Mouse (Mus musculus): ENCODE measurements around the gene Trmu.

Trmu gene

DNA sequence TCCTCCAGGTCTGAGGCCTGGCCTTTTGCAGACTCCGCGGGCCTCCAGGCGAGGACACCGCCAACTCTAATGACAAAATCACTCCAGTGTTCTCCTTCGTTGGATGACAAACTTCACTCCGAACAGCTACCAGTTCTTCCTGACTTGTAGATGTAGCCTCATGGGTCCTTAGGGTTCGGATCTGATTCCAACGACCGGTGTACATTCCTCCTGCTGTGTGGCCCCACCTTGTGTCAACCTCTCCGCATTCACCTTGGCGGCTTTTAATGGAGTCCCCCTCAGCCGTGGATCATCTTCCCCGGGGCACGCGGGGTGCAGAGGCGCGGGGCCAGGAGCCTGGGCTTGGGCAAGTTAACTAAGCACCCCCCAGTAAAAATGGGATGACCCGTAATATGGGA lies 385 bp downstream of the Trmu start:
- ChIA-PET CTCF (interaction anchor here (0.6 to 3.7 kb wide), 44 partner anchors 9 to 1050 kb away, joined by 3 to 20 read pairs (median 4); partner anchors contain the start of genes Gtse1 (in 2 of the 4) and Ttc38 (in 1 of the 4)), POLR2A (interaction anchor here (0.5 to 6.4 kb wide), 44 partner anchors 9 to 276 kb away, joined by 3 to 59 read pairs (median 4); partner anchors contain the start of genes Gtse1 (in 3 of the 4), Cdpf1 (in 2 of the 4), Pkdrej (in 1 of the 4) and Ppara (in 1 of the 4))

DNA sequence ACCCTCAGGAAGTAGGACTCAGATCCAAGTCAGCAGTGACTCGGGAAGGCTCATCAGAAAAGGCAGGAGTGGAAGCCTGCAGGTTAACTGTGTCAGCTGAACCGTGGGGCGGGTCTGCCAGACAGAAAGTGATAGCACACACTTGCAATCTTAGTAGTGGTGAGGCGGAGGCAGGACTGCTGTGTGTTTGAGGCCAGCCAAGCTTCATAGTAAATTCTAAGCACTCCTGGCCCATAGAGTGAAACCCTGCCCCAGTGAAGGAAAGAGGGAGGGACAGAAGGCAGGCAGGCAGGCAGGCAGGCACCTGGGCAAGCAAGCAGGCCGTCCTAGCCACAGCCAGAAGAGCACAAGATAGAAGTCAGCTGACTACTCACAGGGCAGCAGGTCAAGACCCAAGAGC lies 6.5 kb downstream of the Trmu start:
- ChIA-PET POLR2A (no interaction called here), CTCF (interaction anchor here in 1 of 4 experiments (1.0 to 1.6 kb wide), 2 partner anchors 11 to 18 kb away, joined by 3 to 6 read pairs; no protein-coding TSS in a partner anchor)

DNA sequence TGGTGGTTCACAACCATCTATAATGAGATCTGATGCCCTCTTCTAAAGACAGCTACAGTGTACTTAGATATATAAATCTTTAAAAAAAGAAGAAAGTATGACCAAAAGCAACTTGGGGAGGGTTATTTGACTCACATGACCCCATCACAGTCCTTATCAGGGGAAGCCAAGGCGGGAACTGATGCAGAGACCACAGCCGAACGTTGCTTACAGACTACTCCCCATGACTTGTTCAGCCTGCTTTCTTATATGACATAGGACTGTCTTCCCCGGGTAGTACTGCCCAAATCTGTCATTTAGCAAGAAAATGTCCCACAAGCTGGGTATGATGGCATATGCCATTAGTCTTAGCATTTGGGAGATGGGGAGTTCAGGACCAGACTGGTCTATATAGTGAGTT lies 10.1 kb downstream of the Trmu start:
- CTCF ChIA-PET = no interaction called here
- POLR2A ChIA-PET = interaction anchor here in 1 of 4 experiments (0.6 kb wide), 1 partner anchor 20 kb away, joined by 4 read pairs; no protein-coding TSS in a partner anchor

DNA sequence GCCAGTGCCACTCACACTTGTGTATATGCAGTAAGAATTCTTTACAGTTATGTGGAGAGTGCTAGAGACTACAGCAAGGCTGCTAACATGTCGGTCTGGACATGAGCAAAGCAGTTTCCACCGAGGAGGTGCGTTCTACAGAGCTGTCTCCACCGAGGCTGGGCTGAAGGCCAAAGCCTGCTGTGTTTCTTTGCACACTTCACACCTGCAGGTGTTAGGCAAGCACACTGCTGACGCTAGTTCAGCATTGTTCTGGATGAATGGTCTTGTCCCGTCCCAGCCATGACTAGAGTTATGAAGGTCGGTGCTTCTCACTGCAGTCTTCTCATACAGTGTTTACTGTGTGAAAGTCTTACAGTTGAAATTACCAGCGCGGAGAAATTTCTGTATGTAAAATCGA lies 12.9 kb downstream of the Trmu start:
- POLR2A ChIA-PET = interaction anchor here in 1 of 4 experiments (1.5 kb wide), 1 partner anchor 17 kb away, joined by 3 read pairs; no protein-coding TSS in a partner anchor
- CTCF ChIA-PET = interaction anchor here in 1 of 4 experiments (1.1 to 1.6 kb wide), 2 partner anchors 141 to 151 kb away, joined by 3 to 4 read pairs; no protein-coding TSS in a partner anchor

DNA sequence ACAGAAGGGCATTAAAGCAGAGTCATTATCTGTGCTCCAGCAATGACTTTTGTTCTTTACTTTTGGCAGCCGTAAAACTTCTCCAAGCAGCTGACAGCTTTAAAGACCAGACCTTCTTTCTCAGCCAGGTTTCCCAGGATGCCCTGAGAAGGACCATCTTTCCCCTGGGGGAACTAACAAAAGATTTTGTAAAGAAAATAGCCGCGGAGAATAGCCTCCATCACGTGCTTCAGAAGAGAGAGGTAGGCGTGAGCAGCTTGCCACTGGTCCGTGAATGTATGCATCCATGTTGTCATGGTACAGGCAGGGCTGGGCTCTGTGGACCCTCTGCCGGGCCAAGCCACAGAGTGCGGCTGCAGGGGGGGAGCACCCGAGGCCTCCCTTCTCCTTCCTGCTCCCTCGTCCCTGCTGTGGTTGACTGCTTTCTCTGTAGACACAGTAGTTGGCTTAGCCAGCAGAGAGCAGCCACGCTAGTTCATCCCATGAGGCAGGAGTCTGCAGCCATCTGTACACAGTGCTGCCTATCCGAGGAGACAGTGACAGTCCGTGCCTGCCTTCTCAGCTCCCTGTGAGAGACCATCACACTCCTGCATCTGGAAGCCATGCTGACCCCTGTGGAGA lies 13.5 kb downstream of the Trmu start:
- POLR2A ChIA-PET = interaction anchor here in 3 of 4 experiments (0.6 to 1.5 kb wide), 6 partner anchors 11 to 450 kb away, joined by 3 to 4 read pairs (median 3); no protein-coding TSS in a partner anchor
- CTCF ChIA-PET = interaction anchor here in 2 of 4 experiments (0.6 to 2.8 kb wide), 5 partner anchors 12 to 247 kb away, joined by 3 to 13 read pairs (median 3); no protein-coding TSS in a partner anchor

DNA sequence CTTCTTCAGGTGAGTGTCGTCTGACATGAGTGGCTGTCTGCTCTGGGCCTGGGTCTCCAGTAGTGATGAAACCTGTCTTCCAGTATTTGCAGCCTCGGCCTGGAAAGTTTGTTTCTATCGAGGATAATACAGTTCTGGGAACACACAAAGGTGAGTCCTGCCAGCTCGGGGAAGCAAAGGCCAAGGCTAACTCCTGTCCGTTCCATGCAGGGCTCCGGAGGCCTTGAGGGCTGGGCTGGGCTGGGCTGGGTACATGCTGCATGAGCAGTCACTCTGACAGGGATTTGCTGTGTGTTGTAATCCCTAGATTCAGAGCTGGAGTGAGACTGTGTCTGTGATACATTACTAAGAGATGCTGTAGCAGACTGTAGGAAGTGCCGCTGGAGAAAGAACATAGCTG lies 14.8 kb downstream of the Trmu start:
- ChIA-PET CTCF (interaction anchor here (0.6 to 4.2 kb wide), 10 partner anchors 10 to 246 kb away, joined by 3 to 50 read pairs (median 5); partner anchors contain the start of gene Trmu (in 1 of the 4)), POLR2A (interaction anchor here in 2 of 4 experiments (0.8 to 1.6 kb wide), 5 partner anchors 9 to 246 kb away, joined by 3 read pairs; no protein-coding TSS in a partner anchor)

DNA sequence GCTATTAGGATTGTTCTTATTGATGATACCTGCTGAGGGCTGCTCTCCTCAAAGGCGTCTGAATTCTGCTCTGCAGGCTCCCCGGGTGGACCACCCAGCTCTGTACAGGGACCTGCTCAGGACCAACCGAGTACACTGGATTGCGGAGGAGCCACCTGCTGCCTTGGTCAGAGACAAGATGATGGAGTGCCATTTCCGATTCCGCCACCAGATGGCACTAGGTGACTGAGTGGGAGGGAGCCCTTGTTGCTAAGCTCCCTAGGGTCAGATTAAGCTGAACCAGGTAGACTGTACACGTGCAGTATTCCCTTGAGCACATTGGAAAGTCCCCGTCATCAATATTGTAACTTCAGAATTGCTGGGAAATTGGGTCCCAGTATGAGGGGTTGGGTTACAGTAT lies 17.2 kb downstream of the Trmu start:
- CTCF ChIA-PET = interaction anchor here (0.5 to 4.2 kb wide), 74 partner anchors 8 to 965 kb away, joined by 3 to 50 read pairs (median 4); partner anchors contain the start of genes Celsr1 (in 2 of the 4), Trmu (in 2 of the 4), Cdpf1 (in 1 of the 4) and Gramd4 (in 1 of the 4)
- POLR2A ChIA-PET = interaction anchor here in 3 of 4 experiments (0.5 to 2.3 kb wide), 7 partner anchors 8 to 146 kb away, joined by 3 to 10 read pairs (median 5); partner anchors contain the start of genes Trmu (in 2 of the 3) and Cdpf1 (in 1 of the 3)

DNA sequence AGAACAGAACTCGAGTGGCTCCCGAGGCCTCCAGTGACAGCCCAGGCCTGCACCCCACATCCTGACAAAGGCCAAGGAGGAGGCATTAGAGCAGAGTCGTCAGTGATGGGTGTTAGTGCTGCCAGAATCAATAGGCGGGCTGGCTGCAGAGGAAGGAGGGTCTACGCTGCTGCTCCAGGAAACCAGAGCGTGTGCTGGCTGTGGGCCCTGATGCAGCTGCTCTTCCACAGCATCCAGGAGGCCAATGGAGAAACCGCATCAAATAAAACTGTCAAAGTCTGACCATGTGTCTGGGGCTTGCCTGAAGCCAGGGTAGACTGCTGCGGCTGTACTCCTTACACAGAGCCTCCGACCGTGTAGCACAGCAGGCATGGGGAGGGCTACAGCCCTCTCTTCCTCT lies 18.0 kb downstream of the Trmu start:
- POLR2A ChIA-PET = interaction anchor here in 2 of 4 experiments (1.0 to 2.3 kb wide), 3 partner anchors 18 to 86 kb away, joined by 3 to 6 read pairs (median 6); partner anchors contain the start of genes Cdpf1 (in 1 of the 2) and Trmu (in 1 of the 2)
- CTCF ChIA-PET = interaction anchor here (0.6 to 4.2 kb wide), 24 partner anchors 7 to 243 kb away, joined by 3 to 50 read pairs (median 4); partner anchors contain the start of gene Gtse1 (in 1 of the 4)

DNA sequence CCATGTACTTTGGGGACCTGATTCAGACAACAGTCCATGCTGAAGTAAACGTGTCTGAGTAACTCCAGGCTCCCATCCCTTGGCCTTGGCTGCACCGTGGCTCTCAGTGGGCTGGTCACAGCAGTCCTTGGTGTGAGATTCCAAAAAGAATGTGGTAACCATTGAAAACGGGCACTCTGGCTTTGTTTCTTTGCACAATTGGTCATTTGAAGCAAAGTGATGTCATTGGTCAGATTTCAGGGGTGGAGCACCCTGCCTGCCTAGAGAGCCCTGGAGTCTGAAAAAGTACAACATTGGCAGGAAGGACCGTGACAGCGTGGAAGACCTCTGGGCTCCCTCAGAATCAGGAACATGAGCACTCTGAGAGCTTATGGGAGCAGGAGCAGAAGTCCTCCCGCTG lies 20.3 kb downstream of the Trmu start:
- ChIA-PET POLR2A (interaction anchor here in 2 of 4 experiments (0.6 to 1.3 kb wide), 5 partner anchors 14 to 283 kb away, joined by 3 to 5 read pairs (median 4); partner anchors contain the start of gene Trmu (in 2 of the 2)), CTCF (interaction anchor here in 3 of 4 experiments (1.0 to 1.6 kb wide), 5 partner anchors 14 to 242 kb away, joined by 3 to 6 read pairs (median 3); partner anchors contain the start of gene Trmu (in 1 of the 3))

DNA sequence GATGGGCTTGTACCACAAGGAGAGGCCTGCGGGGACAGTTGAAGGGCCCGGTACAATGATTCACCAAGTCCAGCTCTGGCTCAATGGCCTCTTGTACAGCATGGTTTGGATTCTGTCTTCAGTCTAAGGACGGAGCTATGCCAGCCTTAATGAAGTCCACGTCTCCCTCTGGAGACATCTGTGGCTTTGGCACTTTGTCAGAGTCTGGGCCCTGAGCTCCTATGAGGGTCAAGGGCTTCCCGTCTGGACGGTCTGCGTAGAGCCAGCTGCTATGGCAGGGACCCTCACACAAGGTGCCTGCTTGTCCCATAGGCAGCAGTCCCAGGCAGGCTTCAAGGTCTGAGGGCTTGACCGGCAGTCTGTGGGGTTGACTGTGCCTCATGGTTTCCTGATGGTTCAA lies 21.2 kb downstream of the Trmu start:
- POLR2A ChIA-PET = interaction anchor here in 3 of 4 experiments (0.6 to 1.7 kb wide), 8 partner anchors 21 to 253 kb away, joined by 3 to 4 read pairs (median 3); partner anchors contain the start of gene Trmu (in 2 of the 3)

DNA sequence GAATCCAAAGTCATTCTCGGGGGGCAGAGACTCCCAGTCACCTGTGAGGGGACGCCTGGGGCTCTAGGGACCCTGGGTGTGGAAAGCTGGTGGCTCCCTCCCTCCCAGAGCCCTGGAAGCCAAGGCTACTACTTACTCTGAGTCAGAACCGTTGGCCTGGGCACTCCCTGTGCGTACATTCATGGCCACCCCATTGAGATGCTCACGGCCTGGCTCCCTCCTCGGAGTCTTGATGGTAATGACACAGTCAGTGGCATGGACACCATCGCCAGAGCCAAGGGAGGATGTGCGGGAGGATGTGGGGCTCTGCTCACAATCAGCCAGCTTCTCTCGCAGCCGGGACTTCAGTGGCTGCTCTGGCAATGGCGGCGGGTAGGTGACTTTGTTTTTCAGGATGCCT lies 21.7 kb downstream of the Trmu start:
- POLR2A ChIA-PET = interaction anchor here in 3 of 4 experiments (0.6 to 1.7 kb wide), 8 partner anchors 22 to 252 kb away, joined by 3 to 7 read pairs (median 3); partner anchors contain the start of genes Ppara (in 1 of the 3) and Trmu (in 1 of the 3)
- CTCF ChIA-PET = interaction anchor here in 3 of 4 experiments (0.6 to 5.3 kb wide), 6 partner anchors 13 to 240 kb away, joined by 3 to 46 read pairs (median 4); partner anchors contain the start of gene Gtse1 (in 1 of the 3)

More for the DNA sequence above, 21.2 kb downstream of the Trmu start:
- CTCF ChIA-PET = interaction anchor here (0.6 to 5.3 kb wide), 9 partner anchors 14 to 241 kb away, joined by 3 to 46 read pairs (median 3); partner anchors contain the start of gene Trmu (in 1 of the 4)

DNA sequence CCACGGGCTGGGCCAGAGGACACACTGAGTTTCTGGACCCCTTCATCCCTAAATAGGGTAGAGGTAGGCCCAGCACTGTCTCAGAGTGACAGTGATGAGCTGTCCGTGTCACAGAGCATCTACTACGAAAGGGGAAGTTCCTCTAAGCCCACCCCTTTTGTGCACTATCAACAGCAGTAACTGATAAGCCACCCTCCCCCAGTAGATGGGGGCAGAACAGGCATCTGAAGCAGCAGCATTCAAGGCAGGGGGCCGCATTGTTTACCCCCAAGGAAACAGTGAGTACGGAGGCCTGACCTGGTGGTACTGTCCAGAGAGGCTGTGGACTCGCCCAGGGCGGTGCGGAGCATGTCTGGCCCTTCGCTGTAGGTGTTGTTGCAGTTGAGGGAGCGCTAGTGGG lies 23.4 kb downstream of the Trmu start:
- ChIA-PET CTCF (interaction anchor here in 3 of 4 experiments (0.6 to 5.3 kb wide), 14 partner anchors 11 to 238 kb away, joined by 3 to 46 read pairs (median 13); partner anchors contain the start of genes Celsr1 (in 1 of the 3) and Trmu (in 1 of the 3)), POLR2A (interaction anchor here in 3 of 4 experiments (0.8 to 2.9 kb wide), 7 partner anchors 11 to 132 kb away, joined by 3 to 10 read pairs (median 4); partner anchors contain the start of genes Cdpf1 (in 1 of the 3) and Celsr1 (in 1 of the 3))

DNA sequence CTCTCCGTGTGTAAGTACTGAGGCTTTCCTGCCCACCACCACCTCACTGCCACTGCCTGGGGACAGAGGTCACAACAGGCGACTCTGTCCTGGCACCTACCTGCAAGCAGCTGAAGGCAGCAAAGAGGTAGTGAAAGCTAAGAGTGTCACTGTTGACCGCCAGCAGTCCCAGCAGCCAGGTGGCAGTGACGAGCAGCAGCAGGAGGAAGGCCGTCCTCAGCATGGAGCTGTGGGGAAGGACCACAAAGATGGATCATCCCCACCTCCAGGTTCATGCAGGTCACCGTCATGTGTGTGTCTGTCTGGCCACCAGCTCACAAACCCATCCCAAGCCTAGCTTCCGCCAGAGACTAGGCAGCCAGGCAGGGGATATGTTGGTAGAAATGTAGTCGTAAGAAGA lies 24.7 kb downstream of the Trmu start:
- ChIA-PET CTCF (interaction anchor here (0.5 to 5.3 kb wide), 89 partner anchors 7 to 1655 kb away, joined by 3 to 46 read pairs (median 4); partner anchors contain the start of genes Celsr1 (in 3 of the 4), Trmu (in 3 of the 4), Gramd4 (in 2 of the 4) and Fbln1 (in 1 of the 4)), POLR2A (interaction anchor here (0.6 to 2.9 kb wide), 21 partner anchors 8 to 138 kb away, joined by 3 to 10 read pairs (median 3); partner anchors contain the start of genes Trmu (in 2 of the 4), Celsr1 (in 1 of the 4), Gtse1 (in 1 of the 4) and Ttc38 (in 1 of the 4))

DNA sequence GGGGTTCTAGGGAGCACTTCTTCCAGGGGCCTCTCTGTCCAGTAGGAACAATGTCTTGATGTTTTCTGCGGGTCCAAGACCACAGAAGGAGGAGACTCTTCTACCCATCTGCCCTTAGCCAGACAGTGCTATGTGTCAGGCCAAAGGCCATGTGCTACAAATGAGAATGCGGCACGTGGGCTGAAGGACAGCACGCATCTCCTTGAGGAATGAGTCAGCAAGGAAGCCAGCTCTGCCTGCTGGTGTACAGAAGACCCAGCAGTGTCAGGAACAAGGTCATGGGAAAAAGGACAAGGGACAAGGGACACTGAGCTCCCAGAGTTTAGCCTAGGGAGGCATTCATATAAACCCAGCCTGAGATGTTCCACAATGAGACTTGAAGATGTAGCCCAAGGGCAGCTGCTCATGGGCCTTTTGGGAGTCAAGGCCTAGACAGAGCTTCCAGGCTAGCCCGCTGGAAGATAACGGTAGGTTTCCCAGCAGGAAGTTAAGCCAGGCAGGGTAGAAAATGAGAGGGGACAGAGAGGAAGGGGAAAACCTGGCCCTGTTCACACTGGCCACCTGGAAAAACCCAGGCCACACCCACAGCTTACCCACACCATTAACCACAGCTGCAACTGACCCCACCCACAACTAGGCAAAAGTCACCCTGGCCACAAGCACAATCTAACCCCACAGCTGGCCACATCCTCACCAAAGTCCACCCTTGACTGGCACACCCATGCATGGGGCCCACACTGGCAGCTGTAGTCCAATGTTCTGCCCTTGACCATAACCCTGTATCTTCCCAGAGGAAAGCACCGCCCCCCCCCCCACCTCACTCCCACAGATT lies 29.8 kb downstream of the Trmu start:
- ChIA-PET CTCF (interaction anchor here in 3 of 4 experiments (0.6 to 2.1 kb wide), 10 partner anchors 13 to 298 kb away, joined by 3 to 13 read pairs (median 4); partner anchors contain the start of gene Celsr1 (in 1 of the 3)), POLR2A (interaction anchor here in 1 of 4 experiments (0.6 to 1.6 kb wide), 6 partner anchors 11 to 467 kb away, joined by 3 to 5 read pairs (median 4); no protein-coding TSS in a partner anchor)

DNA sequence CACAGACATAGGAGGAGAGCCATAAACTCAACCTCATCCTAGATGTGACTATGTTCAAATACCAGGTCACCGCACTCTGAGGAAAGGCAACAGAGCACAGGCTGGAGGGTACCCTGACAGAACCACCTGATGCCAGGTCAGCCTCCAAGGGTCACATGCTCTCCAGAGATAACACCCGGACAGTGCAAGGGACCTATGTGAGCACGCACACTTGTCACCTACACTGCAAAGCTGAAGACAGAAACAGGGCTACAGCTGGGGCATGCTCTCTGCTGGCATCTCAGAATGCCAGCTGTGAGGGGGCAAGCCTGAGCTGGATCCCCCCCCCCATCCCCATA lies 30.3 kb downstream of the Trmu start:
- ChIA-PET CTCF (interaction anchor here in 3 of 4 experiments (0.6 to 2.1 kb wide), 5 partner anchors 124 to 231 kb away, joined by 3 to 13 read pairs (median 4); partner anchors contain the start of gene Celsr1 (in 1 of the 3)), POLR2A (interaction anchor here in 1 of 4 experiments (0.6 to 1.6 kb wide), 5 partner anchors 10 to 467 kb away, joined by 3 to 5 read pairs (median 4); no protein-coding TSS in a partner anchor)

DNA sequence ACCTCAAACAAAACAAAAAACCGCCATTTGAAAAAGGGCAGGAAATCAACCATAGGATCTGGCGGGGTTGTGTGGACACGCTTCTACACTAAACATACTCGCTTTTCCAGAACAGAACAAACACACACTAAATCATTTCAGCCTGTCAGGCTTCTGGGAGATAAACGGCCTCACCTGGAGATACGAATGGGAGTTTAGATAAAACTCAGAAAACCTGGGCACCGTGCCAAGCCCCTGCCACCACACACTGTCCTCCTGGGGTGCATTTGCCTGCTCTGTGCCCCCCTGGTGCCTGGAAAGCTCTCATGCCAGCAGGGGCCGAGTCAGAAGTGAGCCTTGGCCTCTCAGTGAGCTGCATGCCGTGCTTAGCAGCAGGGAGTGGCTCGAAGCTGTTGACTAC lies 30.8 kb downstream of the Trmu start:
- POLR2A ChIA-PET = interaction anchor here in 1 of 4 experiments (0.6 to 0.8 kb wide), 3 partner anchors 12 to 468 kb away, joined by 4 to 5 read pairs (median 4); no protein-coding TSS in a partner anchor
- CTCF ChIA-PET = interaction anchor here in 3 of 4 experiments (0.5 to 2.1 kb wide), 6 partner anchors 36 to 230 kb away, joined by 3 to 13 read pairs (median 4); partner anchors contain the start of gene Celsr1 (in 1 of the 3)

All from embryonic stem cell, embryonic (primary cell).